Mouse (Mus musculus): ENCODE data around the gene Bckdha. TPM values are rescaled to one million over a fixed set of nuclear protein-coding genes. Genes with fewer than 3 reads are reported as not detected.
A peak's percentile ranks its signal among the peaks of the same experiment; 100 is the strongest.

Gene Bckdha
- polyA plus RNA-seq, 1 experiment from 2014 or later, result 55.5 TPM

GRCm38 (mm10) chr7:25618865-25619721 lies 39.7 kb downstream of the Bckdha start, which contains the start of gene Dmac2:
Dmac2 (plus strand) TSS chr7:25619414.
- WGBS, result 1% methylated on average over 53 of the region's 53 CpGs
- ATAC-seq (ENCODE audit: insufficient number of reproducible peaks, insufficient read depth, low FRiP score, low read depth), result peak; percentile 87
- peak within 1 kb of the TSS; percentile 51 to 77 for H3K27ac ChIP-seq (replicated peaks in 1 of 2; ENCODE audit: control insufficient read depth in 1 of 2, insufficient read depth in 1 of 2, low read depth in 2 of 2, low read length in 2 of 2)
- peak within 1 kb of the TSS; percentile 86 for H3K4me2 ChIP-seq (ENCODE audit: low read length)
- H3K9me3 ChIP-seq (ENCODE audit: control insufficient read depth, low read length), result no peaks in the 10 kb centered on the region
- peaks cover 5 to 6% of the 10 kb centered on the region in 2 experiments for H3K4me1 ChIP-seq (ENCODE audit: control insufficient read depth in 2 of 2, insufficient read depth in 2 of 2, low read length in 2 of 2)
- peak within 1 kb of the TSS; percentile 79 for H3K9ac ChIP-seq (ENCODE audit: low read length)
- H3K4me3 ChIP-seq (ENCODE audit: control insufficient read depth in 1 of 2, insufficient read depth in 1 of 2, low read depth in 1 of 2, low read length in 2 of 2), result peak within 1 kb of the TSS; percentile 81 to 87
- H3K27me3 ChIP-seq (ENCODE audit: control insufficient read depth, insufficient read depth, low read length), result no peaks in the 10 kb centered on the region
- H3K36me3 ChIP-seq (ENCODE audit: control insufficient read depth, insufficient read depth, low read length), result peaks cover 35% of the 10 kb centered on the region

DNA sequence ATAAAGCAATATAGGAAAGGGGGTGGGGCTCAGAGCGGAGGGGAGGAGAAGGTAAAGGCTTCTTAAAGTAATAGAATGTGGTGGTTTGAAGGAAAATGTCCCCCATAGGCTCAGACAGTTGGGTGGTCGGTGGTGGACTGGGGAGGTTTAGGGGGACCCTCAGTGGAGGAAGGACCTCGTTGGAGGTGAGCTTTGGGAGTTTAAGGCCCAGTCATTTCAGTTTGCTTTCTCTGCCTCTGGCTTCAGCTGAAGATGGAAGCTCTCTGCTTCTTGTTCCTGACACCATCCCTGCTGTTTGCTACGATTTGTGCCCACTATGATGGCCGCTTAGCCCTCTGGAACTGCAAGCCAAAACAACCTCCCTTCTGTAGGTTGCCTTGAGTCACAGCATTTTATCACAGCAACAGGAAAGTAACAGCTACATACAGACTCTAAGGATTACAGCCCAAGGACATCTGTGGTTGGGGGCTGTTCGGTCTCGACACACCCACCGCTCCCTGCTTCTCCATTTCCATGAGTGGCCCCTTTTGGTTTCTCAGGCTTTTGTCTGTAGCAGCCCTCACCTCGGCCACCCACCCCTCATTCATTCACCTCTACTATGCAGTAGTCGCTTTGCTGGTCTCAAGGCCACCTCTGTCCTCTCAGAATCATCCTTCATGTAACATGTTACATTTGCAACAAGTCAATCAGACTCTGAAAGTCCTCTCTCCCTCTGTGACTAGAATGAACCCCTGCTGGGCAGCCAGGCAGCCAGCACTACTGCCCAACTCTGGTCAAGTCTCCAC lies 41.2 kb downstream of the Bckdha start:
- H3K27ac ChIP-seq (replicated peaks in 1 of 2; ENCODE audit: control insufficient read depth in 1 of 2, insufficient read depth in 1 of 2, low read depth in 2 of 2, low read length in 2 of 2), result no peak overlapping the region
- WGBS, result 76% methylated on average over 10 of the region's 10 CpGs
- peaks cover 5 to 6% of the 10 kb centered on the region in 2 experiments for H3K4me1 ChIP-seq (ENCODE audit: control insufficient read depth in 2 of 2, insufficient read depth in 2 of 2, low read length in 2 of 2)
- peaks cover 20% of the 10 kb centered on the region for H3K36me3 ChIP-seq (ENCODE audit: control insufficient read depth, insufficient read depth, low read length)
- ATAC-seq (ENCODE audit: insufficient number of reproducible peaks, insufficient read depth, low FRiP score, low read depth), result no peak
- H3K9ac ChIP-seq (ENCODE audit: low read length), result no peak overlapping the region
- no peak overlapping the region for H3K4me3 ChIP-seq (ENCODE audit: control insufficient read depth in 1 of 2, insufficient read depth in 1 of 2, low read depth in 1 of 2, low read length in 2 of 2)
- H3K27me3 ChIP-seq (ENCODE audit: control insufficient read depth, insufficient read depth, low read length), result no peaks in the 10 kb centered on the region
- no peak overlapping the region for H3K4me2 ChIP-seq (ENCODE audit: low read length)
- no peaks in the 10 kb centered on the region for H3K9me3 ChIP-seq (ENCODE audit: control insufficient read depth, low read length)

DNA sequence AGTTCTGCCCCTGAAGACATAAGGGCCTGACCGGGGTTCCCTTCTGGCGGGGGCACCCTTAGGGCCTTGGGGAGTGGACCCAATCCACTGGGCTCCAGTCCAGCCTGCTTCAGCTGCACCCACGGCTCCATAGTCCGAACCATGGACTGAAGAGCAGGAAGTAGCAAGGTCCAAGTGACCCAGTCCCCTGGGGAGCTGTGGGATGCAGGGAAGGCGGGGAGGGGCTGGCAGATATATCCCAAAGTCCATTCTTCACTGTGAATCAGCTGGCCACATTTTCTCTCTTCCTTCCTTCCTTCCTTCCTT lies 43.1 kb downstream of the Bckdha start, which contains the start of gene Erich4:
TSS of gene Erich4 (minus strand) at position 187 of the 306 bp plus-strand sequence.
- 73% methylated on average over 5 of the region's 5 CpGs for WGBS
- no peak within 1 kb of the TSS for H3K9ac ChIP-seq (ENCODE audit: low read length)
- H3K36me3 ChIP-seq (ENCODE audit: control insufficient read depth, insufficient read depth, low read length), result peaks cover 1% of the 10 kb centered on the region; the same call in 1 of the 2 replicates
- H3K27me3 ChIP-seq (ENCODE audit: control insufficient read depth, insufficient read depth, low read length), result no peaks in the 10 kb centered on the region
- H3K4me1 ChIP-seq (ENCODE audit: control insufficient read depth in 2 of 2, insufficient read depth in 2 of 2, low read length in 2 of 2), result peaks cover 5 to 6% of the 10 kb centered on the region in 2 experiments
- H3K9me3 ChIP-seq (ENCODE audit: control insufficient read depth, low read length), result no peaks in the 10 kb centered on the region
- ATAC-seq (ENCODE audit: insufficient number of reproducible peaks, insufficient read depth, low FRiP score, low read depth), result no peak
- H3K27ac ChIP-seq (replicated peaks in 1 of 2; ENCODE audit: control insufficient read depth in 1 of 2, insufficient read depth in 1 of 2, low read depth in 2 of 2, low read length in 2 of 2), result no peak within 1 kb of the TSS
- no peak within 1 kb of the TSS for H3K4me3 ChIP-seq (ENCODE audit: control insufficient read depth in 1 of 2, insufficient read depth in 1 of 2, low read depth in 1 of 2, low read length in 2 of 2)
- no peak within 1 kb of the TSS for H3K4me2 ChIP-seq (ENCODE audit: low read length)

GRCm38 (mm10) chr7:25614831-25615705 lies 43.7 kb downstream of the Bckdha start:
- H3K9ac ChIP-seq (ENCODE audit: low read length), result no peak overlapping the region
- 54% methylated on average over 21 of the region's 21 CpGs for WGBS
- H3K27me3 ChIP-seq (ENCODE audit: control insufficient read depth, insufficient read depth, low read length), result no peaks in the 10 kb centered on the region
- H3K27ac ChIP-seq (replicated peaks in 1 of 2; ENCODE audit: control insufficient read depth in 1 of 2, insufficient read depth in 1 of 2, low read depth in 2 of 2, low read length in 2 of 2), result no peak overlapping the region
- H3K9me3 ChIP-seq (ENCODE audit: control insufficient read depth, low read length), result no peaks in the 10 kb centered on the region
- H3K36me3 ChIP-seq (ENCODE audit: control insufficient read depth, insufficient read depth, low read length), result no peaks in the 10 kb centered on the region
- H3K4me2 ChIP-seq (ENCODE audit: low read length), result no peak overlapping the region
- no peak for ATAC-seq (ENCODE audit: insufficient number of reproducible peaks, insufficient read depth, low FRiP score, low read depth)
- H3K4me1 ChIP-seq (ENCODE audit: control insufficient read depth in 2 of 2, insufficient read depth in 2 of 2, low read length in 2 of 2), result peaks cover 5% of the 10 kb centered on the region in 2 experiments
- H3K4me3 ChIP-seq (ENCODE audit: control insufficient read depth in 1 of 2, insufficient read depth in 1 of 2, low read depth in 1 of 2, low read length in 2 of 2), result no peak overlapping the region

DNA sequence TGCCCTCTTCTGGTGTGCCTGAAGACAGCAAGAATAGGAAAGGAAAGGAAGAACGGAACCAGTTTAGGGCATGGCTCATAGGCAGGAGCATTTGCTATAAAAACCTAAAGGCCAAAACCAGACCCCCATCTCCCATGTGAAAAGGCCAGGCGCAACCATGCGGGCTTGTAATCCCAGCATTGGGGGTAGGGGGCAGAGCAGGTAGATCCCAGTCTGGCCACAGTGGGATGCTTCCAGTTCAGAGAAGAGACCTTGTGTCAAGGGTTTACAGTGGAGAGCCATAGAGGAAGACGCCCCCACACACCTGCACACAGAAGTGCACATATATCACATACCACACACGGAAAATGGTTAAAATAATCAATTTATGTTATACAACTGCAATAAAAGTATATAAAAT lies 44.7 kb downstream of the Bckdha start:
- H3K27ac ChIP-seq (replicated peaks in 1 of 2; ENCODE audit: control insufficient read depth in 1 of 2, insufficient read depth in 1 of 2, low read depth in 2 of 2, low read length in 2 of 2), result no peak overlapping the region
- WGBS, result 83% methylated on average over 5 of the region's 5 CpGs
- H3K4me1 ChIP-seq (ENCODE audit: control insufficient read depth in 2 of 2, insufficient read depth in 2 of 2, low read length in 2 of 2), result peaks cover 0 to 2% of the 10 kb centered on the region in 2 experiments; a peak in 1 of 4 replicates

DNA sequence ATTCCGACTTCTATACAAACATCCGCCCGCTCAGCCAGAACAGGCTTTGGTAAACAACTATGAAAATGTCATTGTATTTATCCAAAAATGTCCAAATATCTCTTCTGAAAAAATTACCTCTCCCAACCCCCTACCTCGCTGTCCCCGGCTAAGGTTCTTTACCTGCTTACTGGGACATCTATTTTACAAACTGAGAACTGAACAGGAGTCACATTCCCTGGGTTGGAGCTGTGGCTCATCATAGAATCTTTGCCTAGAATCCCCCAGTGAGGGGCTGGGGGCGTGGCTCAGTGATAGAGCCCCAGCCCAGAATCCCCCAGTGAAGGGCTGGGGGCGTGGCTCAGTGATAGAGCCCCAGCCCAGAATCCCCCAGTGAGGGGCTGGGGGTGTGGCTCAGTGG lies 47.3 kb downstream of the Bckdha start:
- H3K36me3 ChIP-seq (ENCODE audit: control insufficient read depth, insufficient read depth, low read length), result no peaks in the 10 kb centered on the region
- H3K4me3 ChIP-seq (ENCODE audit: control insufficient read depth in 1 of 2, insufficient read depth in 1 of 2, low read depth in 1 of 2, low read length in 2 of 2), result no peak overlapping the region
- H3K9me3 ChIP-seq (ENCODE audit: control insufficient read depth, low read length), result no peaks in the 10 kb centered on the region
- no peak for ATAC-seq (ENCODE audit: insufficient number of reproducible peaks, insufficient read depth, low FRiP score, low read depth)
- no peak overlapping the region for H3K4me2 ChIP-seq (ENCODE audit: low read length)
- H3K4me1 ChIP-seq (ENCODE audit: control insufficient read depth in 2 of 2, insufficient read depth in 2 of 2, low read length in 2 of 2), result no peaks in the 10 kb centered on the region
- no peak overlapping the region for H3K9ac ChIP-seq (ENCODE audit: low read length)
- 0 out of 2 replicates have a peak, but pooled peaks cover 4% of the 10 kb centered on the region for H3K27me3 ChIP-seq (ENCODE audit: control insufficient read depth, insufficient read depth, low read length)
- no peak overlapping the region for H3K27ac ChIP-seq (replicated peaks in 1 of 2; ENCODE audit: control insufficient read depth in 1 of 2, insufficient read depth in 1 of 2, low read depth in 2 of 2, low read length in 2 of 2)
- WGBS, result 39% methylated on average over 7 of the region's 7 CpGs

More for the DNA sequence above, 44.7 kb downstream of the Bckdha start:
- Histone ChIP-seq H3K9me3 (ENCODE audit: control insufficient read depth, low read length) (no peaks in the 10 kb centered on the region), H3K4me2 (ENCODE audit: low read length) (no peak overlapping the region), H3K9ac (ENCODE audit: low read length) (no peak overlapping the region), H3K36me3 (ENCODE audit: control insufficient read depth, insufficient read depth, low read length) (no peaks in the 10 kb centered on the region), H3K4me3 (ENCODE audit: control insufficient read depth in 1 of 2, insufficient read depth in 1 of 2, low read depth in 1 of 2, low read length in 2 of 2) (no peak overlapping the region), H3K27me3 (ENCODE audit: control insufficient read depth, insufficient read depth, low read length) (0 out of 2 replicates have a peak, but pooled peaks cover 4% of the 10 kb centered on the region)
- ATAC-seq (ENCODE audit: insufficient number of reproducible peaks, insufficient read depth, low FRiP score, low read depth), result no peak

DNA sequence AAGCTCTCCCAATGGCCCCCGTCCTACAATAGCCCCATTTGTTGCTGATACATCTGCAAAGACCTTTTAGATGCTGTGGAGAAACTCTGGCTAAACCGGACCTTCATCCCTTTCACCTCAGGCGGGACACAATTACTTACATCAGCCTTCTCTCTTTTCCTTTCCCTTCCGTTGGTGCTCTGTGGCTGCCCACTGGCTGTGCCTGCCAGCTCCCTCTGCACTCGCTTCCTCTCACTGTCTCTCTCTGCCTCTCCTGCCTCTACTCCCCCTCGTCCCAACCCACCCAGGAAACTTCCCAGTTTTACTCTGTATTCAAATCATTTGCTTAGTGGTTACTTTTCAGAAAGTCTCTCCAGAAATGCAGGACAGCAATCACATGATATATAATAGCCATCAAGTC lies 48.7 kb downstream of the Bckdha start:
- no peak for ATAC-seq (ENCODE audit: insufficient number of reproducible peaks, insufficient read depth, low FRiP score, low read depth)
- no peak overlapping the region for H3K27ac ChIP-seq (replicated peaks in 1 of 2; ENCODE audit: control insufficient read depth in 1 of 2, insufficient read depth in 1 of 2, low read depth in 2 of 2, low read length in 2 of 2)
- WGBS, result 38% methylated on average over 6 of the region's 6 CpGs
- no peak overlapping the region for H3K4me2 ChIP-seq (ENCODE audit: low read length)
- no peaks in the 10 kb centered on the region for H3K36me3 ChIP-seq (ENCODE audit: control insufficient read depth, insufficient read depth, low read length)
- no peak overlapping the region for H3K4me3 ChIP-seq (ENCODE audit: control insufficient read depth in 1 of 2, insufficient read depth in 1 of 2, low read depth in 1 of 2, low read length in 2 of 2)
- no peaks in the 10 kb centered on the region for H3K9me3 ChIP-seq (ENCODE audit: control insufficient read depth, low read length)
- H3K27me3 ChIP-seq (ENCODE audit: control insufficient read depth, insufficient read depth, low read length), result 0 out of 2 replicates have a peak, but pooled peaks cover 4% of the 10 kb centered on the region
- H3K4me1 ChIP-seq (ENCODE audit: control insufficient read depth in 2 of 2, insufficient read depth in 2 of 2, low read length in 2 of 2), result no peaks in the 10 kb centered on the region
- no peak overlapping the region for H3K9ac ChIP-seq (ENCODE audit: low read length)

Measured in heart, embryonic 14.5 days (tissue).